Mouse (Mus musculus) midbrain, embryonic 11.5 days (tissue): ENCODE results near the gene Gje1. TPM values are rescaled to one million over a fixed set of nuclear protein-coding genes. Genes with fewer than 3 reads are reported as not detected.

Source experiments
- ATAC-seq: fragments of 200-750 bp; cut with Nextera tagmentation; 2 replicates; pipeline ENCODE4 v1.8.0; 2017; ENCODE audit warnings: moderate TSS enrichment, moderate library complexity; ENCODE audit not compliant: low FRiP score
- DNase-seq: peaks from one replicate; pipeline ENCODE4 v3.0.0; 2015; ENCODE audit warnings: low spot score; ENCODE audit errors: missing footprints
- H3K27ac ChIP-seq: fragments of 300-500 bp; sonication (generic); 2 replicates; pipeline ENCODE4 v1.5.1; 2014; ENCODE audit warnings: low read depth, low read length
- H3K27me3 ChIP-seq: fragments of 300-500 bp; sonication (generic); 2 replicates; pipeline ENCODE4 v1.6.1; 2014; ENCODE audit warnings: mild to moderate bottlenecking, low read length, moderate library complexity, mixed read lengths; ENCODE audit not compliant: control insufficient read depth, insufficient read depth
- H3K36me3 ChIP-seq: fragments of 300-500 bp; sonication (generic); 2 replicates; pipeline ENCODE4 v1.6.1; 2014; ENCODE audit warnings: mild to moderate bottlenecking, low read length, moderate library complexity, mixed read lengths; ENCODE audit not compliant: control insufficient read depth, insufficient read depth
- H3K4me1 ChIP-seq: fragments of 300-500 bp; sonication (generic); 2 replicates; pipeline ENCODE4 v1.6.1; 2014; ENCODE audit warnings: low read length; ENCODE audit not compliant: control insufficient read depth, insufficient read depth
- H3K4me2 ChIP-seq: fragments of 300-500 bp; sonication (generic); 2 replicates; pipeline ENCODE4 v1.6.1; 2014; ENCODE audit warnings: mild to moderate bottlenecking, moderate library complexity
- H3K4me3 ChIP-seq: fragments of 300-500 bp; sonication (generic); 2 replicates; pipeline ENCODE4 v1.5.1; 2014; ENCODE audit warnings: low read depth, low read length
- H3K9ac ChIP-seq: fragments of 300-500 bp; sonication (generic); 2 replicates; pipeline ENCODE4 v1.6.1; 2014; ENCODE audit warnings: low read length
- H3K9me3 ChIP-seq: fragments of 300-500 bp; sonication (generic); 2 replicates; pipeline ENCODE4 v1.6.1; 2016; ENCODE audit warnings: low read length; ENCODE audit not compliant: control insufficient read depth
- WGBS: fragments of 180-500 bp; shearing (Covaris S2); extraction: QIAGEN DNeasy Blood & Tissue Kit; methylation state at CpG from one replicate; pipeline ENCODE4 v1.1.7; 2014; 5-methylcytosine and 5-hydroxymethylcytosine counted together
- polyA plus RNA-seq: library from polyadenylated mRNA; unstranded; fragments of >200 nt; fragmentation: Nextera tagmentation; extraction: Ambion mirVana; gene quantifications from 2 replicates; pipeline ENCODE4 v1.2.1, GENCODE M21; 2014

Gene Gje1
- 0.14 TPM in 1 of 2 replicates, not detected in the other for polyA plus RNA-seq

- Histone ChIP-seq H3K4me2 (no peak within 1 kb of the TSS), H3K27me3 (no peaks in the 10 kb centered on the region), H3K9ac (no peak within 1 kb of the TSS), H3K36me3 (no peaks in the 10 kb centered on the region), H3K9me3 (no peaks in the 10 kb centered on the region), H3K27ac (no peak within 1 kb of the TSS), H3K4me1 (no peaks in the 10 kb centered on the region), H3K4me3 (no peak within 1 kb of the TSS)
- 55% methylated on average over 3 of the region's 3 CpGs for WGBS
- ATAC-seq (no peak), DNase-seq (no peak)
Observed at GRCm38 (mm10) chr10:14718114-14718513, at the start of gene Gje1. Gene Gje1, minus strand, starts transcription at chr10:14718214.

GRCm38 (mm10) chr10:14760618-14761017 is 42.6 kb upstream of the Gje1 start:
- DNase-seq (no peak), ATAC-seq (no peak)
- Histone ChIP-seq H3K9ac (no peak overlapping the region), H3K27me3 (no peaks in the 10 kb centered on the region), H3K4me2 (peak overlapping the region; percentile 84), H3K4me1 (no peaks in the 10 kb centered on the region), H3K27ac (no peak overlapping the region), H3K9me3 (no peaks in the 10 kb centered on the region), H3K4me3 (peak overlapping the region; percentile 37), H3K36me3 (no peaks in the 10 kb centered on the region)
- 19% methylated on average over 8 of the region's 8 CpGs for WGBS

DNA sequence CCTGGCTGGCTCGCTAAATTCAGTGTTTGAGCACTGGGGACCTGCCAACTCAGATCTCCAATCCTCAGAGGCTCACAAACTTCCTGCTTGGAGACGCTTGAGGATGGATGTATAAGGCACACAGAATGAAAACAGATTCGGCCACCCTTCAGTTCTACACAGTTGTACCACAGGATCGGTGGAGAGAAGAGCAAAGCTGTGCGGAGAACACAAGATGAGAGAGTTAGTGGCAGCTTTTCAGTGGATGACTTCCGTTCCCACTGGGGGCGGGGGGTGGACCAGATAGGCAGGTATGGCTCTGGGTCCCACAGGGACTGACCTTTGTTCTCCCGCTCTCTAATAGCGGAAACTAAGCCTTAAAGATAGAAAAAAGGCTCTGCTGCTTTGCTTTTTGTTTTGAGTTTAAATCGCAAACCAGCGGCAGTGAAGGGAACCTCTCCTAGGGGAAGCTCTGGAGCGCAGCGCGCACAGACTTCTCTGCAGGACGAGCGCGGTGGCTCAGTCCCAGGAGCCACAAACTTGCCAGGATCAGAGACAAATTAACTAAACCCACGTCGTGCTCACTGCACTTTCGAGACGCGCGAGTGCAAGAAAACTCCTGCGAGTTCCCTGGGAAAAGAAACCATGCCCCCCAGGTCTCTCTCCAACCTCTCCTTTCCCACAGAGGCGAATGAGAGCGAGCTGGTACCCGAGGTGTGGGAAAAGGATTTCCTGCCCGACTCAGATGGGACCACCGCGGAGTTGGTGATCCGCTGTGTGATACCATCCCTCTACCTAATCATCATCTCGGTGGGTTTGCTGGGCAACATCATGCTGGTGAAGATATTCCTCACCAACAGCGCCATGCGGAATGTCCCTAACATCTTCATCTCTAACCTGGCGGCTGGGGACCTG is 41.9 kb upstream of the Gje1 start:
- peak overlapping the region; percentile 37 for H3K4me3 ChIP-seq
- WGBS, result 1% methylated on average over 35 of the region's 35 CpGs
- H3K36me3 ChIP-seq, result no peaks in the 10 kb centered on the region
- no peaks in the 10 kb centered on the region for H3K9me3 ChIP-seq
- peak; percentile 94 for DNase-seq
- no peaks in the 10 kb centered on the region for H3K27me3 ChIP-seq
- peak; percentile 74; the same call in 1 of the 2 replicates for ATAC-seq
- H3K27ac ChIP-seq, result no peak overlapping the region
- H3K9ac ChIP-seq, result peak overlapping the region; percentile 24; the same call in 1 of the 2 replicates
- no peaks in the 10 kb centered on the region for H3K4me1 ChIP-seq
- peak overlapping the region; percentile 84 for H3K4me2 ChIP-seq

- no peak overlapping the region for H3K4me2 ChIP-seq
- H3K36me3 ChIP-seq, result no peaks in the 10 kb centered on the region
- peak; percentile 52; the same call in 1 of the 2 replicates for ATAC-seq
- WGBS, result 11% methylated on average over 2 of the region's 2 CpGs
- no peaks in the 10 kb centered on the region for H3K9me3 ChIP-seq
- H3K9ac ChIP-seq, result no peak overlapping the region
- H3K27me3 ChIP-seq, result no peaks in the 10 kb centered on the region
- no peak overlapping the region for H3K27ac ChIP-seq
- DNase-seq, result peak; percentile 92
- H3K4me3 ChIP-seq, result no peak overlapping the region
- no peaks in the 10 kb centered on the region for H3K4me1 ChIP-seq
Observed at GRCm38 (mm10) chr10:14734285-14734684, 16.3 kb upstream of the Gje1 start.

GRCm38 (mm10) chr10:14725671-14726070 is 7.7 kb upstream of the Gje1 start:
- WGBS, result 66% methylated on average over 9 of the region's 9 CpGs
- no peak for DNase-seq

DNA sequence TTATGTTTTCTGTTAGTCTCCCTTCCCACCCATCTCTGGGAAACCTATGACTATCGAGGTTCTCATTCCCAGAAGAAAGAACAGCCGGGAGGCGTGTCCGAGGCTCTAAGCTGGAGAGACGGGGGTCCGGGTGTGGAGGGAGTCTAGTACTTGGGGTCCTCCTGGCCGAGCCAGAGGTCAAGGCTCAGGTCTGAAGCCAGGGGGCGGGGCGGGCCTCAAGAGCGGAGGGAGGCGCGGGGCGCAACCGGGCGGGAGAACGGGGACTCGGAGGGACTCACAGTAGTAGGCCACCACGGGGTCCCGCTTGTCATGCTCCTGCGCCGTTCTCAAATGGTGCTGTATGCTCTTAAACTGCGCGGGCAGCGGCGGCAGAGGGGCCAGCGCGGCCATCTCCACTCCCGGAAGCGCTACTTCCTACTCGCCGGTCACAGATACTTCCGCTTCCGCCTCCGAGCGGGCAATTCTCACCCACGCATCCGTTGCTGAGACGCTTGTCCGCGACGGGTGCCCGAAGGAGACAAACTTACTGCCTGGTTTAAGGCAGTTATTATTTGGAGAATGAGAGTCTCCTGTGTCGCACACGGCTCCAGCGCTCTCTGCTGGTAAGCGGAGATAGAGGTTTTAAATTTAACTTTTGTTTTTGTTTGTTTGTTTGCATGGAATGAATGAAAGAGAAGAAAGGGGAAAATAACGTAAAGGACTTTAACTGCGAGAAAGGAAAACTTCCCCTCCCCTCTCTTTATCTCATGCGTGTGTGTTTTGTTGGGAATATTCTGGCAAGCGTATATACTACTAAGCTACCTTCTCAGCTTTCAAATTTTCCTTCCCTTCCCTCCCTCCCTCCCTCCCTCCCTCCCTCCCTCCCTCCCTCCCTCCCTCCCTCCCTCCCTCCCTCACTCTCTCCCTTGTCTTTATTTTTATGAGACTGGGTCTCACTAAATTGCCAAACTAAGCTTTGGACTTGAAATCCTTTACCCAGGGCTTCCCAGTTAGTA is 12.6 kb downstream of the Gje1 start, which contains the start of the genes Vta1 and Nmbr:
Vta1 (minus strand) TSS at position 489 of the 995 bp plus-strand sequence.
Nmbr (plus strand) TSS at position 520 of the 995 bp plus-strand sequence.
- H3K36me3 ChIP-seq, result no peaks in the 10 kb centered on the region
- peak; percentile 92 for ATAC-seq

More at GRCm38 (mm10) chr10:14725671-14726070, 7.7 kb upstream of the Gje1 start:
- ATAC-seq, result no peak
- Histone ChIP-seq H3K4me2 (no peak overlapping the region), H3K36me3 (no peaks in the 10 kb centered on the region), H3K9ac (no peak overlapping the region), H3K4me3 (no peak overlapping the region), H3K4me1 (no peaks in the 10 kb centered on the region), H3K9me3 (no peaks in the 10 kb centered on the region), H3K27me3 (no peaks in the 10 kb centered on the region), H3K27ac (no peak overlapping the region)

DNA sequence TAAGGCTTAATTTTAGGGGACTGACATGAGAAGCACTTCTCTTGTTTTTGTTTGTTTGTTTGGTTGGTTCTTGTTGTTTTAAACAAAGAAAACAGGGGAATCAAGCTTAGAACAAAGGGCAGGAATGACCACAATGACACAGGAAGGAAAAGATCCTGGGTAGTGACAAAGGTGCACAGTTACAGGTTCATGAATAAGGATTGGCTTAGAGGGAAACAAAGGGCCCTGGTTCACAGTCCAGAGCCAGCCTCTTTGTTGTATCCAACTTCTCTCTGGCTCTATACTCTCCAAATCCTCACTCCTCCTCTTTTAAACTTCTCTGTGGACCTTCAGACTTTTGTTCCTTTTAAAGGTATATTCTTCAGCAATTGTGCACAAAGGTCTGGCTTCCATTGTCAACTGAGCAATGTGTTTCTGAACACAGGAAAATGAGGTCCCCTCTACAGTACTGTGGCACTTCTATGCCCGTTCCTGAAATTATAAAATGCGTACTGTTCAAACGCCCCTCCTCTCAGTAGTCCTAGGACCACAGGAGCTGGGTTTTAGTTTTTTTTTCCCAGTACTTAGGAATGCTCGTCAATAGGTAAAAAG is 14.1 kb downstream of the Gje1 start:
- Histone ChIP-seq H3K4me1 (peaks cover 10% of the 10 kb centered on the region), H3K27ac (peak overlapping the region; percentile 69), H3K9ac (peak overlapping the region; percentile 54), H3K27me3 (no peaks in the 10 kb centered on the region), H3K9me3 (no peaks in the 10 kb centered on the region), H3K4me2 (peak overlapping the region; percentile 53), H3K4me3 (peak overlapping the region; percentile 57), H3K36me3 (no peaks in the 10 kb centered on the region)
- ATAC-seq (peak; percentile 60), DNase-seq (peak; percentile 91)
- WGBS, result 32% methylated on average over 4 of the region's 4 CpGs

More for the DNA sequence above, 12.6 kb downstream of the Gje1 start, which contains the start of the genes Vta1 and Nmbr:
- Histone ChIP-seq H3K9ac (peak within 1 kb of the TSS; percentile 54), H3K4me2 (peak within 1 kb of the TSS; percentile 53), H3K4me1 (peaks cover 10% of the 10 kb centered on the region), H3K27ac (peak within 1 kb of the TSS; percentile 69), H3K4me3 (peak within 1 kb of the TSS; percentile 57), H3K9me3 (no peaks in the 10 kb centered on the region), H3K27me3 (no peaks in the 10 kb centered on the region)
- WGBS, result under 1% methylated on average over 40 of the region's 50 CpGs
- peak; percentile 97 for DNase-seq

DNA sequence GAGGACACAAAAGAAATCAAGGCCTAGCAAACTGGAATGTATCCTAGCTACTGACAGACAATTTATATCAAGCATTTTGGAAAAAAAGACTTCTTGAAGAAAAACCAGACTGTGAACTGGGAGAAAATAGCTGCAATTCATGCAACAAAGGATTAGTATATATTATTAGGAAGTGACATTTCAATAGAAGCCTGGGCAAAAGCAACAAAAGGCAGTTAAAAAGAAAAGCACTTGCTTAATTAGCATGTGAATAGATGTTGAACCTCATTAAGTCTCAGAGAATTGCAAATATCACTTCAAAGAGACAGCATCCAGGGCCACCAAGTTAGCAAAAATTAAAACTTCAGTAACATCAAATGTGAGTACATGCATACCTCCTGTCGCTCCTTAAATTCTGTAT is 14.8 kb downstream of the Gje1 start:
- Histone ChIP-seq H3K4me2 (peak overlapping the region; percentile 53), H3K27me3 (no peaks in the 10 kb centered on the region), H3K36me3 (no peaks in the 10 kb centered on the region), H3K9ac (peak overlapping the region; percentile 54), H3K4me1 (peaks cover 10% of the 10 kb centered on the region), H3K27ac (peak overlapping the region; percentile 69), H3K9me3 (no peaks in the 10 kb centered on the region), H3K4me3 (peak overlapping the region; percentile 57)
- WGBS, result 34% methylated on average over 1 of the region's 1 CpGs
- peak; percentile 30 for ATAC-seq
- DNase-seq, result peak; percentile 84
